Mouse (Mus musculus): ENCODE measurements around the gene Radil.
A peak's percentile ranks its signal among the peaks of the same experiment; 100 is the strongest.

The Radil gene

DNA sequence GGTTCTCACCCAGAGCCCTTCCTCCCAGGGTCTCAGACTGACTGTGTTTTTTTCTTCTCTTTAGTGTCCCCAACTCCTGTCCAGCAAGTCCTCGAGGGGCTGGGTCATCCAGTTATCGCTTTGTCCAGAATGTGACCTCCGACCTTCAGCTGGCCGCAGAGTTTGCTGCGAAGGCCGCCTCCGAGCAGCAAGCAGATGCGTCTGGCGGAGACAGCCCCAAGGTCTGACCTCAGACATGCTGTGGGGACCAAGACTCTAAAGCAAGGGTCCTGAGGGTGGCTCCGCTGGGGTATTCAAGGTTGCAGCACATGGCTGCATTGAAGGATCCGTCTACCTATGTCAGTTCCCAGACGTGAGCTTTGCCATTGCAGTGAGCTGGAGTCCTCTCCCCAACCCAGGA, 102.3 kb downstream of the Radil start:
- no peak for DNase-seq (ENCODE audit: low read depth, low spot score)

DNA sequence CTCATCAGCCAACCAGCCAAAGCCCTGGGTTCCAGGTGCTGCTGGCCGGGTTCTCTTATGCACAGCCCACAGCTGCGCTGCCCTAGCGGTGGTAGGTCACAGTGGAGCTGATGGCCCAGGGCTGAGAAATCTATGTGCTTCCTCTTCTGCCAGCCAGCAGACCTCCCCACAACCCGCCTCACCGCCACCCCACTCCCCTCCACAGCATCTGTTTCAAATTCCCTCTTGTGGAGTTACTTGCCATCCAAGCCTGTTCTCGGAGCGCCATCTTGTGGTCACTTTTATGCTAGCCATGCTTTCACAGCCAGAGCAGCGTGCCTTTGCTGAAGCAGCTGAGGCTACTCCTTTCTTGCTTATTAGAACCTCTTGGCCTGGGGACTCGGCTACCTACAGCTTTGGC, 102.8 kb downstream of the Radil start:
- peak; percentile 95 for DNase-seq (ENCODE audit: low read depth, low spot score)

DNA sequence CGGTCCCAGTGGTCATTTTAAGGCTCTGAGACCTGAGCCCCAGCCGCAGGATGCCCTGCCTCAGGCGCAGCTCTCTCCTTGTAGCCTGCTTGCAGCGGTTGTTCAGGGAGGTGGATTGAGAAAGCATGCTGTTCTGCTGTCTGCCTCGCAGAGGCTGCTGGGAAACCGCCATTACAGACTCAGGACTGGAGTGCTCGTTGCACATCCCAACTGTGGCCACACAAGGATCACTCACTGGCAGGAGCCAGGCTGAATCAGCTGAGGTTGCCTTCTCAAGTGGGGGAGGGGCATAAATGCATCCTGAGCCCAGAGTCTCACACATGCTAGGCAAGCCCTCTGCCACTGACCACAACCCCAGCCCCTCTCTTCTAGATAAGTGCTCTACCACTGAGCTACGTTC, 105.2 kb downstream of the Radil start:
- peak; percentile 39 for DNase-seq (ENCODE audit: low read depth, low spot score)

DNA sequence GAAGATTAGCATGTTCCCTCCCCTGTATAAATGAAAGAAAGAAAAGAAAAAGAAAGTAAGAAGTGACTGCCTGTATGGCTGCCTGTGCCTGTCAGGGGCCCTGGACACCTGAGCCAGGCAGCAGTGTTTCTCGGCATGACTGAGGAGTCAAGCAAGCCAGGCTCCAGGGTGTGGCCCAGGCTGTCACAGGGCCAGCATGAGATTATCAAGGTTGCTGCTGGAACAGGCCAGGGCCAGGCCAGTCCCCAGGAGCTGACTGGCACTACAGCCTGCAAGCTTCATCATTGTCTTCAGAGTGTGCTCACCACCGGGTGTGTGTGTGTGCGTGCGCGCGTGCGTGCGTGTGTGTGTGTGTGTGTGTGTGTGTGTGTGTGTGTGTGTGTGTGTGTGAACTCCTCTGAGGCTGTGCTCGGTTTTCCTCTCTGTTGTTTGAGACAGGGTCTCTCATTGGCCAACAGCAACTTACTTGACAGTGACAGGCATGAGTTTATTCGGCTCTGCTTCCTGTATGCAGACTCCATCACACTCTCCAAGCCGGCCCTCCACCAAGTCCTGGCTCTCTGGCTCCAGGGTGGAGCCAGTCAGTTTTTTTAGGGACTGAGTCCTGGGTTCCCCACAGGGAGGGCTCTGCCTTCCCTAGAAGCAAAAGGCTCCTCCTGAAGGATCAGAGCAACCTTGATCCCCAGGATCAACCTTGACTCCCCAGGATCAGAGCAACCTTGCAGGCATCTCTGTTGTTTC, 105.9 kb downstream of the Radil start:
- peak; percentile 51 for DNase-seq (ENCODE audit: low read depth, low spot score)

DNA sequence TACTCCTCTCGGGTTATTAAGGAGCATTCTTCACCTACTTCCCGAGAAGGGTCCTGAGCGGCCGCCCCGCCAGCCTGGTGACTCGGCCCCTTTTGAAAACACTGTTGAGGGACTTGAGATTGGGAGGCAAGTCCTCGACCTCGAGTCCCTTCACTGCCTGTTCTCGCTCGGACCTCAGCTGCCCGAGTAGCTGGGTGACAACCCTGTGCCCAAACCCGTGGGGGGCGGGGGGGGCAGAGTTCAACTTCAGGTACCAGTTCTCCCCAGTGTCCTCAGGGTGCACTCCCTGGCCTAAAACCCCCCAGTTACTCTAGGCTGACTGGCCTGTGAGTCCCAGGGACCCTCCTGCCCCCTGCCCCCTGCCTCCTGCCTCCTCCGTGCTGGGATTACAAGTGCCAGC, 106.9 kb downstream of the Radil start:
- DNase-seq (ENCODE audit: low read depth, low spot score), result no peak

DNA sequence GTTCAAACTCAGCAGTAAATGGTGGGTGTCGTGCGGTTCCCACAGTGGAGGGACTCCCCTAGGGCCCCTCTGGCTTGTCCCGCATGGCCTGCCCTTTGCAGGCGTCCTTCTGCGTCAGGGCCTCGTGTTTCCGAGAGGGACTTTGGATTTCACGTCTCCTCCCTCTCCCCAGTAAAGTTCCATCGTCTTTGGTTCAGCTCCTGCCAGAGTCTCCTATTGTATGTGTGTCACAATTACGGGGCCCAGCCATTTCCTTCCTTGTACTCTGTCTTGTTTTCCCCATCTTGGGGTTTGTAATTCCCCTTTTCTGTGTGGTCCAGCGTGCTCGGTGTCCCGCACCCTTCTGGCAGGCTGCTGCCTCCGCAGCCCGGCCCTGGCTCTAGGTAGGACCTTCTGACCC, 107.4 kb downstream of the Radil start:
- DNase-seq (ENCODE audit: low read depth, low spot score), result no peak

DNA sequence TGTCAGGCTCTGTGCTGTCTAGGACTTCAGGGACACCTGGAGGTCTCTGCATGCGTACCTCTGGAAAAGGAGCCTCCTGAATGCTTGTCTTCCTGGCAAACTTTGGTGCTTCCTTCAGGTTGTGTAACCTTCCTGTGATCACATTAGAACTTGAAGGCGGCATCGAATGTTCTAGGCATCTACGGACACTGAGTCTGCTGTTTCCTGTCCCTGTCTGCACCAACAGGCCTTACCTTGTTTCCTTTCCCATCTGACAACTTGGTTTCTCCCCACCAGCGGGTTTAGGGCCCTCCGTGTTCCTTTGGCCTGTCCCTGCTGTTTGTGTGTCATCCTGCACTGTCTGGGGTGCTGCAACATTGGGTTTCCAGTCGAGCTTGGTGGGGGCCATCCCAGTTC, 108.9 kb downstream of the Radil start:
- DNase-seq (ENCODE audit: low read depth, low spot score), result peak; percentile 48

DNA sequence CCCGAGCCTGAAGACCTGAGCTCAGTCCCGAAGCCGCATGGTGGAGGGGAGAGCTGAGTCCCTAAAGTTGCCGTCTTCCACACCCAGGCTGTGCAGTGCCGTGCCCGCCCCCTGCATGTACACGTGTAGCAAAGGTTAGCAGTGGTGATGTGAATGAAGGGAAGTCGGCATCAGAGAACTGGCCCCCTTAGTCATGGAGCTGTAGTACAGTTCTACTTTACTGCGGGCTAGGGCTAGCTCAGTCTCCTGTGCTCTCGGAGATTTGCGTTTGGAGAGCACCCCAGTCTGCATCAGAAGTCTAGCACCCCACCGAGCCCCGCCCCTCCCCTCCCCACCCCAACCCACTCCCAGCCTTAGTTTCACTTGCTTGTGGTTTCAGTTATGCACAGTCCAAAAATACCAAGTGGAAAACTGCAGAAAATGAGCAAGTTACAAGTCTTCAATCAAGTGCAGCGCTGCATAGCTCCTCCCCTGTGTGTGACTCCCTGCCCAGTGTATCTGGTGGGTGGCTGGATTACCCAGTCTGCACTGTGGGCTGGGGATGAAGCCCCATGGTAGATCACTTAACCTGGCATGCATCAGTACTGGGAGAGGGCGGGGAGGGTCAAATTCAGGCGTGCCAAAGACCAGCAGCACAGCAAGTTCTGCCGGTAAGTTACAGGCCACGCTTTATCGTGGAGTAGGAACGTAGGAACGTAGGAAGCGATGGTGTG, 109.4 kb downstream of the Radil start:
- DNase-seq (ENCODE audit: low read depth, low spot score), result peak; percentile 72

DNA sequence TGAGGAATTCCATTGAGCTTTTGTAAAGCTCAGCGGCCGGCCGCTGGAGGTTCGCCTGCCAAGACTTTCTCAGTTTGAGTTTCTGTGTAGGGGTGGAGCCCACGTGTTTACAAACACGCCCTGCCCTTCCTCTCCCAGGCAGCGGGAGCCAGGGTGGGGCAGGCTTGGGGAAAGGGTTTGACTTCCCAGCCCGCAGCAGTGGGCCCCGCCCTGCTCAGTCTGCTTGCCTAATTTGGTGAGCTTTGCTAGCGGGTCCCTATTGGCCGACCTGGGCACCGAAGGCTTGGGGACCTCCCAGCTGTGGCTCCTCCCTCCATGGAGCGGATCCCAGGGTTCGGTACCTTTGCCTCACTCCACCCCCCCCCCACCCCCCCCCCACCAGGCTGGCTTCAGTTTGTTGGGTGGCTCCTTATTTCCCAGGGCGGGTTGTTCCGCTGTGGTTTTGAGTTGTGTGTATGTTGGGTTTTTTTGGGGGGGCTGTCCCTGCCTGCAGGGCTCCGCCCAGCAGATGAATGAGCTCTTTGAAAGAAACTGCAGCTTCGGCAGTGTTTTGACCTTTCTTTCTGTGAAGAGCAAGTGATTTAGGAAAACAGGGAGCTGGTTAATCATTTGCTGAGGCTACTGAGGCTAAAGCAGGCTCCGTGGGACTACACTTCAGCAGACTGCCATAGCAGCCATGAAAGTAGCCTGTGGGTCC, 110.3 kb downstream of the Radil start:
- DNase-seq (ENCODE audit: low read depth, low spot score), result peak; percentile 92

DNA sequence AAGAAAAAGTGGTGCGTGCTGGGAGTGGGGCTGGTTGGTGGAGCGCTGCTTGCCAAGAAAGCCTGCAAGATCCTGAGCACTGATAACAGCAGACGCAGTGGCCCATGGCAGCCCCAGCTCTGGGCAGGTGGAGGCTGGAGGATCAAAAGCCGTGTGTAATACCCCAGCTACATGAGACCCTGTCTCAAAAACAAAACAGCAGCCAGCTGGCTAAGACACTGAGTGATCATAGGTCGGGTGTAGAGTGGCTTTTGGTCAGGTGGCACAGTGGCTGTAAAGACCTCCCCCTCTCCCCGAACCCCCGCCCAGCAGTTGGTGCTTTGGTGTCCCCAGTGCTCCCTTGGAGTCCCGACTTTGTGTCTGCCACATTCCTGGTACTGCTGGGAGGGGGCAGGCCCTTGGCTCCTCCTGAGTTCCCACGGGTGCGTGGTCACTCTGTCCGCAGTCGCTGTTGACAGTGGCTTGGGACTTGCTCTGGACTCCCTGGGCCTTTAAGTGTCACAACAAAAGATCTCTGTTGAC, 110.9 kb downstream of the Radil start:
- DNase-seq (ENCODE audit: low read depth, low spot score), result peak; percentile 59

DNA sequence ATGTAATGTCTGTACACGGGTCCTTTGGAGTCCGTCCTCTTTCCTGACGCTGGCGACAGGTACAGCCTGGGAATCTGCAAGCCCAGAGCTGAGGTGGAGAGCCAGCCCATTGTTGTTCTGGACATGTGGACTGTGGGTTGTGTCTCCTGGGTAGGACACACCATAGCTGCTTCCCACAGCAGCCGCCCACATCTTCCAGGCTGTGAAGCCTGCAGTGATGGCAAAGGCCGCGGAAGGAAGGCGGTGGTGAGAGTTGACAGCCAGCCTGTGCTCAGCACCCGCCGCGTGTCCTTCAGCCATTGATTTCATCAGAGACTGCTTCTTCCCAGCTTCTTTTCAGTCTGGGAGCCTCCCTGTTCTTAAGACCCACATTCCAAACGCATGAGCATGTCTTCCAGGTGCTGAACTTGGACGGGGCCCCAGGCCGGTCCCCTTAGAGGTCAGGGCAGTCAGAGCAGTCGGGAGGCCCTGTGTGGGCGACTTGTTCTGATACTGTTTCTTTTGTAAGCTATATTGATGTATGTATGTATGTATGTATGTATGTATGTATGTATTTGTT, 112.4 kb downstream of the Radil start:
- DNase-seq (ENCODE audit: low read depth, low spot score), result no peak

DNA sequence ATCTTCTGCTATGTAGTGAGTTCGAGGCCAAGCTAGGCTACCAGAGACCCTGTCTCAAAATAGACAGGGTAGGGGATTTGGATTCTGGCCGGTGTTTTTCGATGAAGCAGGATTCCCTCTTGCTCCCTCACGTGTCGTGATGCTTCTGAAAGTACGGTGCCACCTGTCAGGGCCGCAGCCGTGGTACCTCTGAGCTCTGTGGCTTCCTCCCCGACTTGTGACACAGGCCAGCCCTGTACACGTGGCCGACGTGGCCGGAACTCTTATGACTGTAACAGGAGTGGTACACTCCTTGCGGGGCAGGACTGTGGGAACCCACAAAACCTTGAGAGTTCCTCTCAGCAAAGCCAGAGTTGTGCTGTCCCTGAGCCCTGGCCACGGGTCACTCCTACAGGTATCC, 115.2 kb downstream of the Radil start:
- DNase-seq (ENCODE audit: low read depth, low spot score), result no peak

Measured in CD4-positive, CD25-positive, alpha-beta regulatory T cell, adult 2 months (primary cell).